8 mouse cellular contexts compared by ENCODE assay signal in genomic region chr11:120378031-120378610, GRCm38 (mm10). TPM values are rescaled to one million over a fixed set of nuclear protein-coding genes. Genes with fewer than 3 reads are reported as not detected.
DNase-seq lines count a peak whose midpoint lies in the region; ATAC-seq and TF ChIP-seq lines count a peak whose summit lies in the region.

No protein-coding gene starts in this region.

- H3K27ac ChIP-seq in left cerebral cortex, adult 2 months = peak overlapping the region; percentile 70
- H3K27ac ChIP-seq in kidney, postnatal 0 days = peak overlapping the region; percentile 42; the same call in 1 of the 2 replicates

- peak overlapping the region; percentile 72 for H3K9ac ChIP-seq in kidney, postnatal 0 days (ENCODE audit: low read depth, low read length)

- H3K27me3 ChIP-seq in kidney, postnatal 0 days (ENCODE audit: insufficient read depth, low read length) = no peaks in the 10 kb centered on the region

- H3K36me3 ChIP-seq in kidney, postnatal 0 days (ENCODE audit: insufficient read depth, low read length) = peaks cover 58% of the 10 kb centered on the region

- H3K4me3 ChIP-seq in left cerebral cortex, adult 2 months = peak overlapping the region; percentile 73
- peak overlapping the region; percentile 74 for H3K4me3 ChIP-seq in kidney, postnatal 0 days (replicated peaks; ENCODE audit: low read depth, low read length)

- peak overlapping the region; percentile 96 for H3K4me2 ChIP-seq in kidney, postnatal 0 days (ENCODE audit: low read length)

- peak; percentile 13 for ATAC-seq in granulocyte monocyte progenitor cell, adult 5-6 weeks (replicated peaks; ENCODE audit: poor library complexity, severe bottlenecking)
- ATAC-seq in kidney, postnatal 0 days (replicated peaks; ENCODE audit: low FRiP score, low read depth) = peak; percentile 22

- no peaks in the 10 kb centered on the region for H3K9me3 ChIP-seq in kidney, postnatal 0 days (replicated peaks; ENCODE audit: low read length)

- H3K4me1 ChIP-seq in kidney, postnatal 0 days (replicated peaks; ENCODE audit: insufficient read depth, low read length) = peaks cover 10% of the 10 kb centered on the region

- 4% methylated on average over 26 of the region's 40 CpGs for WGBS in kidney, postnatal 0 days

- no peak for TF ChIP-seq CTCF in left cerebral cortex, adult 2 months (IDR thresholded peaks at IDR 0.05)
- no peak for TF ChIP-seq CTCF in kidney, postnatal 0 days (IDR thresholded peaks at IDR 0.05; ENCODE audit: low read depth)

- no peak for DNase-seq in left cerebral cortex, adult 2 months (ENCODE audit: extremely low spot score in 1 of 2, low spot score in 2 of 2)
- no peak for DNase-seq in left cerebral cortex, adult 11 months (ENCODE audit: low spot score)
- peak; percentile 70 for DNase-seq in cerebellum, adult 9-11 months
- peak; percentile 46 for DNase-seq in kidney, postnatal 0 days (ENCODE audit: low spot score)
- peak; percentile 70 for DNase-seq in lung, postnatal 36 days
- peak; percentile 34 to 45 for DNase-seq in spleen, adult 18-20 months
- DNase-seq in left cerebral cortex, adult 18-20 months (ENCODE audit: low spot score in 2 of 2) = no peak

- intact Hi-C loops in left cerebral cortex, adult 2 months (cut with DNase I) = no loop called here

RNA-seq across cellular contexts. Expression of gene Faap100, which starts 0.4 kb away (rescaled TPM):
- total RNA-seq in left cerebral cortex, adult 2 months (2021) = 10 to 100 TPM; 16.1 to 17.6 TPM
- 8.3 and 13.2 TPM in 2 replicates for total RNA-seq in granulocyte monocyte progenitor cell, adult 5-6 weeks (2014; fragmentation: Nextera tagmentation)
- total RNA-seq in granulocyte monocyte progenitor cell, adult 5-6 weeks (2017) = 12.9 and 18.8 TPM in 2 replicates
- polyA plus RNA-seq in kidney, postnatal 0 days (2015; fragmentation: Nextera tagmentation; extraction: Ambion mirVana) = 21.9 and 26.6 TPM in 2 replicates
- total RNA-seq in left cerebral cortex, adult 18-20 months (2021) = 10 to 100 TPM; 11.6 to 15.6 TPM

RNA-seq across cellular contexts. Expression of gene Fscn2, which starts 16.8 kb away (rescaled TPM):
- total RNA-seq in left cerebral cortex, adult 2 months (2021) = under 1 TPM in 1 of 2 experiments, not detected in 1; 0.25 TPM
- total RNA-seq in granulocyte monocyte progenitor cell, adult 5-6 weeks (2014; fragmentation: Nextera tagmentation) = not detected in 2 replicates
- not detected in 2 replicates for total RNA-seq in granulocyte monocyte progenitor cell, adult 5-6 weeks (2017)
- 1.3 and 1.5 TPM in 2 replicates for polyA plus RNA-seq in kidney, postnatal 0 days (2015; fragmentation: Nextera tagmentation; extraction: Ambion mirVana)
- not detected for total RNA-seq in left cerebral cortex, adult 18-20 months (2021)

RNA-seq across cellular contexts. Expression of gene Actg1, which starts 29.8 kb away (rescaled TPM):
- 1,000 to 10,000 TPM; 1,100 to 1,129 TPM for total RNA-seq in left cerebral cortex, adult 2 months (2021)
- total RNA-seq in granulocyte monocyte progenitor cell, adult 5-6 weeks (2014; fragmentation: Nextera tagmentation) = 1,412 and 1,653 TPM in 2 replicates
- total RNA-seq in granulocyte monocyte progenitor cell, adult 5-6 weeks (2017) = 733 and 780 TPM in 2 replicates
- 2,251 and 2,404 TPM in 2 replicates for polyA plus RNA-seq in kidney, postnatal 0 days (2015; fragmentation: Nextera tagmentation; extraction: Ambion mirVana)
- 1,000 to 10,000 TPM; 1,195 to 1,258 TPM for total RNA-seq in left cerebral cortex, adult 18-20 months (2021)

RNA-seq across cellular contexts. Expression of gene Nploc4, which starts 59.4 kb away (rescaled TPM):
- total RNA-seq in left cerebral cortex, adult 2 months (2021) = 10 to 100 TPM; 70.9 to 72.4 TPM
- 49.2 and 54.6 TPM in 2 replicates for total RNA-seq in granulocyte monocyte progenitor cell, adult 5-6 weeks (2014; fragmentation: Nextera tagmentation)
- 34.1 and 36.6 TPM in 2 replicates for total RNA-seq in granulocyte monocyte progenitor cell, adult 5-6 weeks (2017)
- polyA plus RNA-seq in kidney, postnatal 0 days (2015; fragmentation: Nextera tagmentation; extraction: Ambion mirVana) = 21.0 and 23.3 TPM in 2 replicates
- 10 to 100 TPM; 65.2 TPM for total RNA-seq in left cerebral cortex, adult 18-20 months (2021)

Comparison
In these comparisons a context has a peak if more than half of its experiments do, and no peak if none do; other contexts are left out.
1. DNase-seq: peak in cerebellum, adult 9-11 months (single experiment), kidney, postnatal 0 days (single experiment), lung, postnatal 36 days (single experiment) and spleen, adult 18-20 months (2 of 2); none in left cerebral cortex, adult 2 months (0 of 2), left cerebral cortex, adult 11 months (single experiment) and left cerebral cortex, adult 18-20 months (0 of 2).